Mouse (Mus musculus) MEL (cell line): ENCODE data around the gene Desi1. TPM values are rescaled to one million over a fixed set of nuclear protein-coding genes. Genes with fewer than 3 reads are reported as not detected.

Experiments
- DNase-seq: peaks from one replicate; pipeline ENCODE4 v3.0.0; 2011; ENCODE audit warnings: low read depth, low spot score
- H3K27ac ChIP-seq: 2 replicates; pipeline ENCODE4 v1.5.1; 2012; ENCODE audit warnings: low read depth, mild to moderate bottlenecking, control low read depth, low read length, moderate library complexity; ENCODE audit not compliant: control insufficient read depth
- H3K27me3 ChIP-seq, 2 experiments: fragments of 150-350 bp in 1 of 2; sonication (generic) in 1 of 2; 2 replicates each; pipeline ENCODE4 v1.6.1; 2012; ENCODE audit warnings: low read length in 2 of 2, mild to moderate bottlenecking in 2 of 2, improper control_type of control experiment in 1 of 2, moderate library complexity in 1 of 2; ENCODE audit not compliant: insufficient read depth in 2 of 2, control insufficient read depth in 1 of 2
- H3K36me3 ChIP-seq, 2 experiments: 2 replicates each; pipeline ENCODE4 v1.6.1; 2012 to 2014; ENCODE audit warnings: low read length in 2 of 2, improper control_type of control experiment in 1 of 2, inconsistent platforms in 1 of 2, mild to moderate bottlenecking in 1 of 2; ENCODE audit not compliant: insufficient read depth in 2 of 2, control insufficient read depth in 1 of 2
- H3K4me1 ChIP-seq, 2 experiments: fragments of 150-350 bp in 1 of 2; sonication (generic) in 1 of 2; 2 replicates each; pipeline ENCODE4 v1.6.1; 2012; ENCODE audit warnings: low read length in 2 of 2, improper control_type of control experiment in 1 of 2, mild to moderate bottlenecking in 1 of 2; ENCODE audit not compliant: insufficient read depth in 2 of 2, control insufficient read depth in 1 of 2
- H3K4me3 ChIP-seq, 2 experiments: fragments of 150-350 bp in 1 of 2; sonication (generic) in 1 of 2; 2 replicates each; pipeline ENCODE4 v1.5.1; 2012; ENCODE audit warnings: low read depth in 2 of 2, low read length in 2 of 2, mild to moderate bottlenecking in 2 of 2, moderate library complexity in 2 of 2, control low read depth in 1 of 2, improper control_type of control experiment in 1 of 2; ENCODE audit not compliant: control insufficient read depth in 1 of 2, insufficient read depth in 1 of 2
- H3K79me2 ChIP-seq: 2 replicates; pipeline ENCODE4 v1.6.1; 2012; ENCODE audit warnings: mild to moderate bottlenecking, low read length, moderate library complexity; ENCODE audit not compliant: control insufficient read depth, poor library complexity, insufficient read depth
- H3K9ac ChIP-seq: 2 replicates; pipeline ENCODE4 v1.6.1; 2012; ENCODE audit warnings: low read depth, mild to moderate bottlenecking, control low read depth, low read length, moderate library complexity; ENCODE audit not compliant: control insufficient read depth, poor library complexity, severe bottlenecking
- H3K9me3 ChIP-seq: fragments of 150-350 bp; sonication (generic); replicated peaks from 2 replicates; pipeline ENCODE4 v1.6.1; 2012; ENCODE audit warnings: mild to moderate bottlenecking, low read length, improper control_type of control experiment, moderate library complexity; ENCODE audit not compliant: insufficient read depth
- BHLHE40 ChIP-seq: IDR thresholded peaks from 2 replicates; pipeline ENCODE4 v1.6.1; 2012; ENCODE audit warnings: low read depth, mild to moderate bottlenecking, inconsistent platforms, low read length, improper control_type of control experiment, borderline replicate concordance
- CTCF ChIP-seq, 3 experiments: IDR thresholded peaks in 2 of 3; conservative IDR thresholded peaks in 1 of 3; 2 replicates each; pipeline ENCODE4 v1.5.1; 2011 to 2012; ENCODE audit warnings: low read length in 3 of 3, low read depth in 2 of 3, mild to moderate bottlenecking in 2 of 3, improper control_type of control experiment in 1 of 3, inconsistent platforms in 1 of 3, mixed read lengths in 1 of 3, moderate library complexity in 1 of 3; ENCODE audit not compliant: control insufficient read depth in 1 of 3, insufficient read depth in 1 of 3, poor library complexity in 1 of 3, severe bottlenecking in 1 of 3
- ELF1 ChIP-seq: IDR thresholded peaks from 2 replicates; pipeline ENCODE4 v1.6.1; 2014; ENCODE audit warnings: low read depth, mild to moderate bottlenecking, inconsistent platforms, low read length, improper control_type of control experiment, moderate library complexity
- GABPA ChIP-seq: IDR thresholded peaks from 2 replicates; pipeline ENCODE4 v1.6.1; 2012; ENCODE audit warnings: low read depth, mild to moderate bottlenecking, inconsistent platforms, low read length, improper control_type of control experiment, moderate library complexity
- HCFC1 ChIP-seq: IDR thresholded peaks from 2 replicates; pipeline ENCODE4 v1.6.1; 2012; ENCODE audit warnings: low read depth, mild to moderate bottlenecking, inconsistent platforms, low read length, improper control_type of control experiment, moderate library complexity
- JUND ChIP-seq: IDR thresholded peaks from 2 replicates; pipeline ENCODE4 v1.6.1; 2011; ENCODE audit warnings: low read depth, mild to moderate bottlenecking, improper control_type of control experiment, low read length
- MXI1 ChIP-seq: IDR thresholded peaks from 2 replicates; pipeline ENCODE4 v1.6.1; 2011; ENCODE audit warnings: mild to moderate bottlenecking, low read depth, low read length, improper control_type of control experiment
- MYB ChIP-seq: IDR thresholded peaks from 2 replicates; pipeline ENCODE4 v1.6.1; 2011; ENCODE audit warnings: mild to moderate bottlenecking, low read depth, low read length, improper control_type of control experiment
- POLR2A ChIP-seq, 2 experiments: IDR thresholded peaks; 2 replicates each; pipeline ENCODE4 v1.6.1; 2011 to 2012; ENCODE audit warnings: low read length in 2 of 2, mild to moderate bottlenecking in 2 of 2, control low read depth in 1 of 2, improper control_type of control experiment in 1 of 2, low read depth in 1 of 2, moderate library complexity in 1 of 2; ENCODE audit not compliant: control insufficient read depth in 1 of 2, insufficient read depth in 1 of 2, poor library complexity in 1 of 2
- POLR2AphosphoS5 ChIP-seq: IDR thresholded peaks from 2 replicates; pipeline ENCODE4 v1.6.1; 2012; ENCODE audit warnings: low read depth, borderline replicate concordance, mild to moderate bottlenecking, inconsistent platforms, low read length, moderate library complexity, mixed read lengths
- SIN3A ChIP-seq: IDR thresholded peaks from 2 replicates; pipeline ENCODE4 v1.6.1; 2012; ENCODE audit warnings: low read length, improper control_type of control experiment, inconsistent platforms
- SMC3 ChIP-seq: IDR thresholded peaks from 2 replicates; pipeline ENCODE4 v1.6.1; 2011; ENCODE audit warnings: low read depth, low read length, improper control_type of control experiment
- TBP ChIP-seq: IDR thresholded peaks from 2 replicates; pipeline ENCODE4 v1.8.0; 2011; ENCODE audit warnings: low read depth, low read length, improper control_type of control experiment
- UBTF ChIP-seq: IDR thresholded peaks from 2 replicates; pipeline ENCODE4 v1.6.1; 2012; ENCODE audit warnings: low read depth, mild to moderate bottlenecking, inconsistent platforms, low read length, improper control_type of control experiment, moderate library complexity, borderline replicate concordance; ENCODE audit not compliant: insufficient read depth
- USF2 ChIP-seq, 2 experiments: IDR thresholded peaks; 2 replicates each; pipeline ENCODE4 v1.6.1; 2011 to 2012; ENCODE audit warnings: improper control_type of control experiment in 2 of 2, low read length in 2 of 2, borderline replicate concordance in 1 of 2, inconsistent platforms in 1 of 2, low read depth in 1 of 2, mild to moderate bottlenecking in 1 of 2; ENCODE audit not compliant: insufficient read depth in 1 of 2
- ZKSCAN1 ChIP-seq: IDR thresholded peaks from 2 replicates; pipeline ENCODE4 v1.6.1; 2012; ENCODE audit warnings: low read depth, mild to moderate bottlenecking, inconsistent platforms, low read length, improper control_type of control experiment, moderate library complexity
- ZNF384 ChIP-seq: IDR thresholded peaks from 2 replicates; pipeline ENCODE4 v1.6.1; 2012; ENCODE audit warnings: low read depth, mild to moderate bottlenecking, inconsistent platforms, low read length, improper control_type of control experiment
- polyA plus RNA-seq, 2 experiments: library from polyadenylated mRNA; stranded (reverse) in 1 of 2; unstranded in 1 of 2; fragments of >175 nt in 1 of 2; fragments of >200 nt in 1 of 2; gene quantifications; 2 replicates each; pipeline versions ENCODE4 v1.2.1 to v1.2.4; 2012; ENCODE audit warnings: low replicate concordance in 2 of 2, low read depth in 1 of 2; ENCODE audit not compliant: insufficient read length in 2 of 2, insufficient read depth in 1 of 2, missing spikeins in 1 of 2
- total RNA-seq: library from RNA; depleted of rRNA; stranded (reverse); fragments of 300-350 nt; gene quantifications from 2 replicates; pipeline ENCODE4 v1.2.3, GENCODE M21; 2012

Desi1 gene
- total and polyA plus RNA-seq, 3 experiments = 26.3 to 116 TPM; not detected in 1

DNA sequence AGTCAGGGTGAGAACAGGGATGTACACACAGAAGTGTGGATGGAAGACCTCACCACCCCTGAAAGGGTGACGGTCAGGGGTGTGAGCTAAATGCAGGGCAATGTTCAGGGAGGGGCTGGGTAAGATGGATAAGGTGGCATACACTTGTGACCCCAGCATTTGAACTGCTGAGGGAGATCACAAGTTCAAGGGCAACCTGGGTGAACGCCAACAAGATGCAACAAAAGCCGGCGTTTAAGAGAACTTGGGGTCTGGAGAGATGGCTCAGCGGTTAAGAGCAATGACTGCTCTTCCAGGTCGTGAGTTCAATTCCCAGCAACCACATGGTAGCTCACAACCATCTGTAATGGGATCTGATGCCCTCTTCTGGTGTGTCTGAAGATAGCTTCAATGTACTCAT lies 78.9 kb downstream of the Desi1 start:
- Histone ChIP-seq H3K27me3 (no peaks in the 10 kb centered on the region), H3K4me1 (peaks cover 0 to 8% of the 10 kb centered on the region in 2 experiments; a peak in 2 of 4 replicates), H3K9ac (no peak overlapping the region), H3K9me3 (no peaks in the 10 kb centered on the region), H3K36me3 (peaks cover 2 to 5% of the 10 kb centered on the region in 2 experiments; a peak in 3 of 4 replicates), H3K4me3 (no peak overlapping the region), H3K27ac (no peak overlapping the region), H3K79me2 (0 out of 2 replicates have a peak, but pooled peaks cover 2% of the 10 kb centered on the region)
- DNase-seq = no peak
- no peak for TF ChIP-seq POLR2A (IDR thresholded peaks at IDR 0.05; ENCODE audit: control insufficient read depth in 1 of 2, insufficient read depth in 1 of 2, low read depth in 1 of 2, low read length in 2 of 2, poor library complexity in 1 of 2)
- no peak for TF ChIP-seq POLR2AphosphoS5
- no peak for TF ChIP-seq HCFC1
- no peak for TF ChIP-seq TBP
- TF ChIP-seq ZNF384 = no peak

- no peak for TF ChIP-seq ELF1
- TF ChIP-seq UBTF = no peak
- TF ChIP-seq GABPA = no peak
- TF ChIP-seq CTCF (IDR thresholded peaks at IDR 0.05 in 2 of 3, conservative IDR thresholded peaks at IDR 0.05 in 1 of 3; ENCODE audit: control insufficient read depth in 1 of 3, insufficient read depth in 1 of 3, low read depth in 2 of 3, low read length in 3 of 3, poor library complexity in 1 of 3, severe bottlenecking in 1 of 3) = no peak
- no peak for TF ChIP-seq SIN3A
- no peak for TF ChIP-seq SMC3
- TF ChIP-seq ZKSCAN1 = no peak
- TF ChIP-seq POLR2AphosphoS5 = no peak
- TF ChIP-seq JUND = no peak
- no peak for TF ChIP-seq MXI1
- TF ChIP-seq MYB = no peak
- no peak for TF ChIP-seq BHLHE40
- no peak for TF ChIP-seq USF2 (IDR thresholded peaks at IDR 0.05; ENCODE audit: borderline replicate concordance in 1 of 2, insufficient read depth in 1 of 2, low read depth in 1 of 2, low read length in 2 of 2)
- H3K4me3 ChIP-seq = no peak overlapping the region
- H3K27me3 ChIP-seq = no peaks in the 10 kb centered on the region
- H3K36me3 ChIP-seq = peaks cover 2 to 5% of the 10 kb centered on the region in 2 experiments; a peak in 3 of 4 replicates
- H3K4me1 ChIP-seq = peaks cover 0 to 5% of the 10 kb centered on the region in 2 experiments; a peak in 2 of 4 replicates
- H3K79me2 ChIP-seq = no peaks in the 10 kb centered on the region
- no peak overlapping the region for H3K9ac ChIP-seq
- no peaks in the 10 kb centered on the region for H3K9me3 ChIP-seq
- H3K27ac ChIP-seq = no peak overlapping the region
- DNase-seq = no peak
Observed at GRCm38 (mm10) chr15:81954151-81954583, 79.5 kb downstream of the Desi1 start.
